Mouse (Mus musculus) liver, adult 2 months (tissue): ENCODE data around the gene Pcdh15. TPM values are rescaled to one million over a fixed set of nuclear protein-coding genes. Genes with fewer than 3 reads are reported as not detected.

Source experiments
- DNase-seq: peaks from one replicate; pipeline ENCODE4 v3.0.0-alpha.2; 2011; ENCODE audit warnings: low read depth, low spot score; ENCODE audit errors: extremely low read depth
- H3K27ac ChIP-seq: fragments of 200-500 bp; replicated peaks from 2 replicates; pipeline ENCODE4 v1.5.1; 2012; ENCODE audit warnings: low read depth, mild to moderate bottlenecking, control low read depth, inconsistent platforms, low read length; ENCODE audit not compliant: insufficient read depth
- H3K27me3 ChIP-seq: fragments of 200-500 bp; 2 replicates; pipeline ENCODE4 v1.6.1; 2012; ENCODE audit warnings: mild to moderate bottlenecking, moderate library complexity, low read length, inconsistent platforms; ENCODE audit not compliant: control insufficient read depth, insufficient read depth
- H3K36me3 ChIP-seq: fragments of 200-500 bp; 2 replicates; pipeline ENCODE4 v1.6.1; 2012; ENCODE audit warnings: low read length, inconsistent platforms; ENCODE audit not compliant: control insufficient read depth, insufficient read depth
- H3K4me1 ChIP-seq: fragments of 200-500 bp; 2 replicates; pipeline ENCODE4 v1.6.1; 2011; ENCODE audit warnings: low read length; ENCODE audit not compliant: control insufficient read depth, insufficient read depth
- H3K4me3 ChIP-seq: fragments of 200-500 bp; 2 replicates; pipeline ENCODE4 v1.5.1; 2011; ENCODE audit warnings: low read depth, mild to moderate bottlenecking, control low read depth, low read length, moderate library complexity; ENCODE audit not compliant: insufficient read depth
- H3K79me2 ChIP-seq: fragments of 200-500 bp; 2 replicates; pipeline ENCODE4 v1.6.1; 2012; ENCODE audit warnings: inconsistent platforms, mild to moderate bottlenecking, low read length, moderate library complexity; ENCODE audit not compliant: control insufficient read depth, insufficient read depth
- H3K9ac ChIP-seq: fragments of 200-500 bp; 2 replicates; pipeline ENCODE4 v1.6.1; 2012; ENCODE audit warnings: low read depth, mild to moderate bottlenecking, control low read depth, inconsistent platforms, low read length
- CTCF ChIP-seq: fragments of 200-500 bp; IDR thresholded peaks from 2 replicates; pipeline ENCODE4 v1.5.1; 2011; ENCODE audit warnings: low read depth, low read length, control low read depth
- POLR2A ChIP-seq: fragments of 200-500 bp; IDR thresholded peaks from 2 replicates; pipeline ENCODE4 v1.6.1; 2011; ENCODE audit warnings: low read length, control low read depth; ENCODE audit not compliant: insufficient read depth; ENCODE audit errors: extremely low read depth
- WGBS: fragments of 180-500 bp; shearing (Covaris S2); methylation state at CpG from one replicate; pipeline ENCODE4 v1.1.7; 2018; 5-methylcytosine and 5-hydroxymethylcytosine counted together
- polyA plus RNA-seq: library from polyadenylated mRNA; depleted of rRNA; stranded (reverse); fragments of >200 nt; gene quantifications from 2 replicates; pipeline ENCODE4 v1.2.3, GENCODE M21; 2012
- total RNA-seq: library from RNA; depleted of rRNA; stranded (reverse); fragments of >200 nt; gene quantifications from 2 replicates; pipeline ENCODE4 v1.2.3, GENCODE M21; 2014

The Pcdh15 gene
- total and polyA plus RNA-seq, 2 experiments = 0.04 to 0.09 TPM

- H3K27ac ChIP-seq = no peak overlapping the region
- no peak for DNase-seq
- no peaks in the 10 kb centered on the region for H3K27me3 ChIP-seq
- no peak overlapping the region for H3K4me3 ChIP-seq
- H3K9ac ChIP-seq = no peak overlapping the region
- WGBS = 62% methylated on average over 5 of the region's 5 CpGs
- TF ChIP-seq CTCF = no peak
- TF ChIP-seq POLR2A = no peak
- H3K36me3 ChIP-seq = no peaks in the 10 kb centered on the region
- H3K4me1 ChIP-seq = no peaks in the 10 kb centered on the region
- H3K79me2 ChIP-seq = no peaks in the 10 kb centered on the region
Observed at GRCm38 (mm10) chr10:73491654-73492053, 392.5 kb downstream of the Pcdh15 start.

GRCm38 (mm10) chr10:73514846-73515245 lies 415.7 kb downstream of the Pcdh15 start:
- no peak overlapping the region for H3K27ac ChIP-seq
- no peak for DNase-seq
- H3K9ac ChIP-seq = no peak overlapping the region
- WGBS = 72% methylated on average over 3 of the region's 3 CpGs
- no peak overlapping the region for H3K4me3 ChIP-seq
- no peaks in the 10 kb centered on the region for H3K4me1 ChIP-seq
- no peaks in the 10 kb centered on the region for H3K36me3 ChIP-seq
- TF ChIP-seq CTCF = no peak
- no peak for TF ChIP-seq POLR2A
- H3K27me3 ChIP-seq = no peaks in the 10 kb centered on the region
- no peaks in the 10 kb centered on the region for H3K79me2 ChIP-seq

GRCm38 (mm10) chr10:73515742-73516141 lies 416.6 kb downstream of the Pcdh15 start:
- H3K36me3 ChIP-seq = no peaks in the 10 kb centered on the region
- H3K4me3 ChIP-seq = no peak overlapping the region
- no peaks in the 10 kb centered on the region for H3K27me3 ChIP-seq
- TF ChIP-seq POLR2A = no peak
- TF ChIP-seq CTCF = no peak
- no peaks in the 10 kb centered on the region for H3K79me2 ChIP-seq
- H3K9ac ChIP-seq = no peak overlapping the region
- no peaks in the 10 kb centered on the region for H3K4me1 ChIP-seq
- H3K27ac ChIP-seq = no peak overlapping the region
- DNase-seq = no peak
- 68% methylated on average over 2 of the region's 2 CpGs for WGBS

- Histone ChIP-seq H3K27ac (no peak overlapping the region), H3K9ac (no peak overlapping the region), H3K4me1 (no peaks in the 10 kb centered on the region), H3K4me3 (no peak overlapping the region), H3K36me3 (no peaks in the 10 kb centered on the region), H3K79me2 (no peaks in the 10 kb centered on the region), H3K27me3 (no peaks in the 10 kb centered on the region)
- no peak for TF ChIP-seq POLR2A
- no peak for TF ChIP-seq CTCF
- WGBS = 83% methylated on average over 3 of the region's 3 CpGs
- DNase-seq = no peak
Observed at GRCm38 (mm10) chr10:73519438-73519837, 420.3 kb downstream of the Pcdh15 start.

- Histone ChIP-seq H3K79me2 (no peaks in the 10 kb centered on the region), H3K4me3 (no peak overlapping the region), H3K27ac (no peak overlapping the region), H3K27me3 (no peaks in the 10 kb centered on the region), H3K9ac (no peak overlapping the region), H3K4me1 (no peaks in the 10 kb centered on the region), H3K36me3 (no peaks in the 10 kb centered on the region)
- TF ChIP-seq CTCF (no peak), POLR2A (no peak)
- 91% methylated on average over 10 of the region's 10 CpGs for WGBS
- DNase-seq = no peak
Observed at GRCm38 (mm10) chr10:73552831-73553230, 453.7 kb downstream of the Pcdh15 start.

GRCm38 (mm10) chr10:73564216-73564615 lies 465.1 kb downstream of the Pcdh15 start:
- Histone ChIP-seq H3K27me3 (no peaks in the 10 kb centered on the region; the same call in 1 of the 2 replicates), H3K4me1 (no peaks in the 10 kb centered on the region), H3K79me2 (no peaks in the 10 kb centered on the region), H3K4me3 (no peak overlapping the region), H3K27ac (no peak overlapping the region), H3K9ac (no peak overlapping the region), H3K36me3 (no peaks in the 10 kb centered on the region)
- DNase-seq = no peak
- 63% methylated on average over 7 of the region's 7 CpGs for WGBS
- TF ChIP-seq CTCF = no peak
- TF ChIP-seq POLR2A = no peak
